Mouse (Mus musculus) bone marrow, adult 2 months (tissue): ENCODE data around the gene Ablim1.

Experiments used
- CTCF ChIP-seq: fragments of 200-500 bp; IDR thresholded peaks from 2 replicates; pipeline ENCODE4 v1.5.1; 2011; ENCODE audit warnings: low read length, control low read depth; ENCODE audit not compliant: control insufficient read depth, insufficient read depth
- POLR2A ChIP-seq: fragments of 200-500 bp; IDR thresholded peaks from 2 replicates; pipeline ENCODE4 v1.6.1; 2011; ENCODE audit warnings: low read depth, mild to moderate bottlenecking, control low read depth, low read length, borderline replicate concordance; ENCODE audit not compliant: control insufficient read depth

DNA sequence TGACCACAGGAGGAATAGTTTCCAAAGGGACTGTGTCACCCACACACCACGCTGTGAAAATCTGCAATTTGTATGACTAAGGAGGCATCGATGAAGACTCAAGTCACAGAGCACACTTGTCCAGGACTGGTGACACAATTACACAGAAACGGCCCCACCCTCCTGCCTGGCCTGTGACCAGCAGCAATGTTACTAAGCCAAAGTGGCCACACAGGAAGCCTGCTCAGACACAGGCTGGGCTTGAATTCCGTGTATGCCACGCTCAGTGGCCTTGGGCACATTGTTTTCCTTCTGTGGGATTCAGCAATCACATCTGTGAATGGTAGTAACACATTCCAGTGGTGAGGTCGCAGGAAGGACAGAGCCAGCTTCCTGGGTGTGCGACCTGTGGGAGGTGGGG is 110.6 kb downstream of the Ablim1 start:
- TF ChIP-seq POLR2A (no peak), CTCF (no peak)
